Mouse (Mus musculus): Measurements from ENCODE around the gene Pum1.

DNA sequence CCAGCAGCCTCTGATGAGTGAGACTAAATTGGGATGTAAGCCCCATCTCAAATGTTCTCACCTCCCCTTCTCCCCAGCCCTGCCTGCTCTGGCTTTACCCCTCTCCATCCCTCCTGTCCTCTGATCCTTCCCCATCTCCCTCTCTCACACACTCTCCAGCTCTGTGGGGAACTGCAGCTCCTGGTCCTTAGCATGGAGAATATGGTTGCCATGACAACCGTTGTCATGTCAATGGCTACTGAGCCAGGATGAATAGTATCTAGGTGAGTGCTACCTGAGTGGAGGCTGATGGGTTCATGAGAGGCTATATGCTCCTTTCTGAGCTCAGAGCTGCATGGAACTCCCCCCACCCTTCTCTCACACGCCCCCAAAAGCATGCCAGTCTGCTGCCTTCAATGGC, 150.8 kb downstream of the Pum1 start:
- TF ChIP-seq CTCF (IDR thresholded peaks at IDR 0.05; ENCODE audit: low read depth): no peak
- TF ChIP-seq EP300 (IDR thresholded peaks at IDR 0.05; ENCODE audit: low read depth): no peak

All from heart, postnatal 0 days (tissue).